Mouse (Mus musculus): ENCODE measurements around the gene Pdcd7.
"Not testable (repeated sequence)": the region's sequence is repeated elsewhere in the genome, so short reads cannot be mapped to it uniquely, and the experiment has no call there.

Pdcd7 gene

DNA sequence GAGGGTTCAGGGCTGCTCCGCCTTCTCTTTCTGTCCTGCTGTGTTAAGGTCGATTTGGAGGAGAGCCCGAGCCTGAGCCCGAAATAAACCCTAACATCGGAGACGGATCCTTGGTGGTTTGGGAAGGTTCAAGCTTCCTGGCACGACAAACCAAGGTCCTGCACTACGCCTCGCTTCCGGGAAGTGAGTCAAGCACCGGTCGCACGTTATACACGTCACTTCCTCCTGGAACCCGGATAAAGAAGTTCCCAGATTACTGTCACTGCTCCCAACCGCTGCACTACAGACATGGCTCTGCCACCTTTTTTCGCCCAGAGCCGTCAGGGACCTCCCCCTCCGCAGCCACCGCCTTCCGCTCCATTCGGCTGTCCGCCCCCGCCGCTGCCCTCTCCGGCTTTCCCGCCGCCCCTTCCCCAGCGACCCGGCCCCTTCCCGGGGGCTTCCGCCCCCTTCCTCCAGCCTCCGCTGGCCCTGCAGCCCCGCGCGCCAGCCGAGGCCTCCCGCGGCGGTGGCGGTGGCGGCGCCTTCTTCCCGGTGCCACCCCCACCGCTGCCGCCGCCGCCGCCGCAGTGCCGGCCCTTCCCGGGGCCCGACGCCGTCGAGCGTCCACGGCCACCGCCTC is at the start of gene Pdcd7:
Gene Pdcd7 (plus strand): TSS at position 251 of the 622 bp plus-strand sequence.
- in situ Hi-C loops (cut with MboI; ENCODE audit: low pct_unique_long_range_greater_than_20kb in 1 of 2, low sequenced_read_pairs in 2 of 2, unreplicated experiment in 1 of 2): no loop called here

- in situ Hi-C loops (cut with MboI; ENCODE audit: low pct_unique_long_range_greater_than_20kb in 1 of 2, low sequenced_read_pairs in 2 of 2, unreplicated experiment in 1 of 2): no loop called here
Measured at GRCm38 (mm10) chr9:65297056-65297455, 48.8 kb upstream of the Pdcd7 start.

GRCm38 (mm10) chr9:65298761-65299160 is 47.1 kb upstream of the Pdcd7 start:
- in situ Hi-C loops (cut with MboI; ENCODE audit: low pct_unique_long_range_greater_than_20kb in 1 of 2, low sequenced_read_pairs in 2 of 2, unreplicated experiment in 1 of 2): no loop called here

DNA sequence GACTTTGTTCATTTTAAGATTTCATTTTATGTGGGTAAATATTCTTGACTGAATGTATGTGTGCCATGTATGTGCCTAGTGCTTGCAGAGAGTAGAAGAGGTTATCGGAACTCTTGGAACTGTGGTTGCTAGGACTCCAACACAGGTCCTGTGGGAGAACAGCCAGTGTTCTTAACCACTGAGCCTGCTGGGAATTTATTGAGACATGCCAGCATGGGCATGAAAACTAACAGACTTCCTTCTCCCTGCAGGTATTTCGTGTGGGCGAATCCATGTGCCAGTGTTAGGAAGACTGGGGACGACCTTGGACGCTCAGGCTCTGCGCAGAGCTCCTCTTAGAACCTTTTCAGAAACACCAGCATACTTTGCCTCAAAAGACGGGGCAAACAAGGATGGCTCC is 46.3 kb upstream of the Pdcd7 start:
- in situ Hi-C loops (cut with MboI; ENCODE audit: low pct_unique_long_range_greater_than_20kb in 1 of 2, low sequenced_read_pairs in 2 of 2, unreplicated experiment in 1 of 2): no loop called here

DNA sequence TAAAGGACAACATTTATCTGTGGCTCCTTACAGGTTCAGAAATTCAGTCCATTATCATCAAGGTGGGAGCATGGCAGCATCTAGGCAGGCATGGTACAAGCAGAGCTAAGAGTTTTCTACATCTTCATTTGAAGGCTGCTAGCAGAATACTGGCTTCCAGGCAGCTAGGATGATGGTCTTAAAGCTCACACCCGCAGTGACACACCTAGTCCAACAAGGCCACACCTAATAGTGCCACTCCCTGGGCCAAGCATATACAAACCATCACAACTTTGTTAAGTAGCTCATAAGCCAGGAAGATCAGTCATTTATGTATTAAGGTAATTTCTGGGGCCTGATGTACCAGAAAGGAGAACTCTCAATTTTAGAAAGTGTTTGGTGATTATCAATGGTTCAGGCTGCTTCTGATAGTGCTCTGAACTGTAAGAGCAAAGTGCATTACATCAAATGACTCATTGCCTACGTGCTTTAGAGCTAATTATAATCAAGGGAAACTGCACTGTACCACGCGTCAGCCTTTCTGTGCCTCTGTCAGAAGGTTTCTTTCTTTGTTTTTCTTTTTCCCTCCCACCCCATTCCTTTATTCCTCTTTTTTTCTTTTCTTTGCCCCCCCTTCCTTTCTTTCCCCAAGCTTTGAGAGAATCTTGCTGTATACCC is 43.4 kb upstream of the Pdcd7 start:
- in situ Hi-C loops (cut with MboI; ENCODE audit: low pct_unique_long_range_greater_than_20kb in 1 of 2, low sequenced_read_pairs in 2 of 2, unreplicated experiment in 1 of 2): no loop called here

- in situ Hi-C loops (cut with MboI; ENCODE audit: low pct_unique_long_range_greater_than_20kb in 1 of 2, low sequenced_read_pairs in 2 of 2, unreplicated experiment in 1 of 2): no loop called here
Measured at GRCm38 (mm10) chr9:65303586-65303985, 42.3 kb upstream of the Pdcd7 start.

DNA sequence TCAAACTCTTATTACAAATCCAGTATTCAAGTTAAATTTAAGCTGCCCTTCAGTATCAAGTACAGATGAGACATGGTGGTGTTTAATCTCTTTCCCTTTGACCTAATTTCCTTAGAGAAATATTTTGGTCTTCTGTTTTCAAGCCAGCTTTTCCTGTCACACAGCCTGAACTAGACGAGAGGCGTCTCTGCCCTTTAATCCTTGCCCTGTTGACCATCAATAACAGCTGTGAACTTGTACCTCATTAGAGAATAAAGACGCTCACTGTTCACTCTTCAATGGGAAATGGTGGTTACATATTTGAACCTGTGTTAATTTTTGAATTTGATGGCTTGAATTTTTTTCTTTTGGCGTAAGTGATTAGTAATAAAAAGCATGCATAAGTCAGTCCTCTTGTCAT is 41.6 kb upstream of the Pdcd7 start:
- in situ Hi-C loops (cut with MboI; ENCODE audit: low pct_unique_long_range_greater_than_20kb in 1 of 2, low sequenced_read_pairs in 2 of 2, unreplicated experiment in 1 of 2): no loop called here

DNA sequence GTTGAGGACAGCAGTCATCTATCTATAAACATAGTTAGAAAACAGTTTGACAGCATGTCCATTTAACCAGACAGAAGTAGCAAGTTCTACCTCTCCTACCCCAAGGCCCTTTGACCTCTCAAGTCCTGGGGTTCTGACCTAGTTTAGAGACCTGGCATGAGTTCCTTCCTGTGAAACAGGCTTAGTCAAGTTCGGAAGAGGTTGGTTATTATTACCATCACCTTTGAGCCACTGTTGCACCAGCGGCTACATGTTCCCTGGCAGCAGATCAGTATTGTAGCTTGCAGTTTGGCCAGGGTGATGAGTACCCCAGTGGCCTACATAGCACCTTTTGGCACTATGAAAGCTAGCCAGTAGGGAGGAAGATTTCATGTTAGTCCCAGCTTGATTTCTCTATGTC is 39.2 kb upstream of the Pdcd7 start:
- in situ Hi-C loops (cut with MboI; ENCODE audit: low pct_unique_long_range_greater_than_20kb in 1 of 2, low sequenced_read_pairs in 2 of 2, unreplicated experiment in 1 of 2): no loop called here

- in situ Hi-C loops (cut with MboI; ENCODE audit: low pct_unique_long_range_greater_than_20kb in 1 of 2, low sequenced_read_pairs in 2 of 2, unreplicated experiment in 1 of 2): no loop called here
Measured at GRCm38 (mm10) chr9:65308011-65308410, 37.9 kb upstream of the Pdcd7 start.

DNA sequence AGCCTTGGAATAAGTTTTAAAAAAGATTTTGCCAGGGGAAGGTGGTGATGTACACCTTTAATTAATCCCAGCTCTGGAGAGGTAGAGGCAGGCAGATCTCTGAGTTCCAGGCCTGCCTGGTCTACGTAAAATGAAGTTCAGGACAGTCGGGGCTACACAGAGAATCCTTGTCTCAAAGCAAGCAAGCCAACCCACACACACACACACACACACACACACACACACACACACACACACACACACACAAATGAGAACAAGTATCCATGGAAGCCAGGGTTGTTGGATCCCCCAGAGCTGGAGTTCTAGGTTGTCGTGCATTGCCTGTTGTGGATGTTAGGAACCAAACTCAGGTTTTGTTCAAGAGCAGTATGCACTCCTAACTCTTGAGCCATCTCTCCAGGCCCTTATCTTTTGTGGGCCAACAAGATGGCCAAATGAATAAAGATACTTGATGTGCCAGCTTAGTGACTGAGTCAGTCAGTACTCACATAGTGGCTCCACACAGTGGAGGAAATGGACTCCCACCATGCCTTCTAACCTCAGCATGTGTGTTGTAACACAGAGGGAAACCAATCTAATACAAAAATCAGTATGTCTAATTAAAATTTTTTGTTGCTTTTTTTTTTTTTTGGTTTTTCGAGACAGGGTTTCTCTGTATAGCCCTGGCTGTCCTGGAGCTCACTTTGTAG is 33.1 kb upstream of the Pdcd7 start:
- in situ Hi-C loops (cut with MboI; ENCODE audit: low pct_unique_long_range_greater_than_20kb in 1 of 2, low sequenced_read_pairs in 2 of 2, unreplicated experiment in 1 of 2): no loop called here

- in situ Hi-C loops (cut with MboI; ENCODE audit: low pct_unique_long_range_greater_than_20kb in 1 of 2, low sequenced_read_pairs in 2 of 2, unreplicated experiment in 1 of 2): no loop called here
Measured at GRCm38 (mm10) chr9:65313846-65314245, 32.1 kb upstream of the Pdcd7 start.

DNA sequence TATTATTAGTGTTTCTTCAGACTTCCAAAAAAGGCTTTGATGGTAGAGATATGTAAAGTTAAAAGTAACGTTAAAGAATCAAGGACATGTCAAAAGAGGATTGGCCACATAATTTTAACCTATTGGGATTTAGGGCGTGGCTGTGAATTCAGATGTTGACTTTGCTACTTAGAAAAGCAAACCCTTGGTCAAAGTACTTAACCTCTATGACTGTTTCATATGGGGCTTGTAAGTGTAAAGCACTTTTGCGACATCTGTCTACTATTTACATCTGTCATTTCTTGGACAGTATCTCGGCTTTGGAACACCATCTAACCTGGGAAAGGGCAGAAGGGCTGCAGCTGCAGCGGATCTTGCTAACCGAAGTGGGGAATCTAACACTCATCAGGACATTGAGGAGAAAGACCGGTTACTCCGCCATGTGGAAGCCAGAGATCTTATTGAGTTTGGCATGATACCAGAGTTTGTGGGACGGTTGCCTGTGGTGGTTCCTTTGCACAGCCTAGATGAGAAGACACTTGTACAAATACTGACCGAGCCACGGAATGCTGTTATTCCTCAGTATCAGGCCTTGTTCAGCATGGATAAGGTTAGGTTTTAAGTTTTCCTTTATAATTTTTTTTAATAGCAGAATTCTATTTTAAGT is 23.5 kb upstream of the Pdcd7 start:
- in situ Hi-C loops (cut with MboI; ENCODE audit: low pct_unique_long_range_greater_than_20kb in 1 of 2, low sequenced_read_pairs in 2 of 2, unreplicated experiment in 1 of 2): no loop called here

GRCm38 (mm10) chr9:65325971-65326370 is 19.9 kb upstream of the Pdcd7 start:
- in situ Hi-C loops (cut with MboI; ENCODE audit: low pct_unique_long_range_greater_than_20kb in 1 of 2, low sequenced_read_pairs in 2 of 2, unreplicated experiment in 1 of 2): no loop called here

GRCm38 (mm10) chr9:65327371-65327770 is 18.5 kb upstream of the Pdcd7 start:
- in situ Hi-C loops (cut with MboI; ENCODE audit: low pct_unique_long_range_greater_than_20kb in 1 of 2, low sequenced_read_pairs in 2 of 2, unreplicated experiment in 1 of 2): no loop called here

- in situ Hi-C loops (cut with MboI; ENCODE audit: low pct_unique_long_range_greater_than_20kb in 1 of 2, low sequenced_read_pairs in 2 of 2, unreplicated experiment in 1 of 2): no loop called here
Measured at GRCm38 (mm10) chr9:65333958-65334357, 11.9 kb upstream of the Pdcd7 start.

DNA sequence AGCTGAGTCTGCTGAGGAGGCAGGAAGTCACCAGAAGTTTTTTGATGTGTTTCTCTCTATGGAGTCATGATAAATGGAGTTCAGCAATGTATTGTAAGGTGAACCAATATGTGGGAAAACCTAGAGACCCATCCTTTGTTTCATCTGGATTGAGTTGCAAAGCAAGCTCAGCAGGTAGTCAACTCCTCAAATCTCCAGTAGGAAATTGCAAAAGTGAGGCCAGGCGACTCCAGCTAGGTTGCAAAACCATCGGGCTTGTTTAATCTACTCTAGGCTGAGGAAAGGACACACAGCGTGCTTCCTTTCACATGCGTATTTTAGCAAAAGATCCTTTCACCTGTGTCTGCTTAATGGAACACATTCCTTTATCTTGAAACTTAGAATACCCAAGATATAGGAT is 6.8 kb upstream of the Pdcd7 start:
- in situ Hi-C loops (cut with MboI; ENCODE audit: low pct_unique_long_range_greater_than_20kb in 1 of 2, low sequenced_read_pairs in 2 of 2, unreplicated experiment in 1 of 2): no loop called here

DNA sequence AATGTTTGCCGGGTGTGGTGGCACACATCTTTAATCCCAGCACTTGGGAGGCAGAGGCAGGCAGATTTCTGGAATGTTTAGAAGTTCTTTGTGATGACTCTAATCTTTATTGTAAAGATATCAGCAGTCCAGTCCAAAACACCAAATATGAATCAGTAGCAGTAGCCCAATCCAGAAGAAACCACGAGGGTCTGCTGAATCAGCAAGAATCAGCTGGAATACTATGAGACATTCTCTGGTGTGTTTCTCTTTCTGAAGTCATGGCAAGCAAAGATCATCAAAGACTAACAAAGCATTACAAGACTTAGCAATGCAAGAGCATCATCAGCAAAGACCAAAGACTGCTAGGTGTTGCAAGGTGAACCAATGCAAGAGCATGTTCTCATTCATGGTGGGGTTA is 5.5 kb upstream of the Pdcd7 start:
- in situ Hi-C loops (cut with MboI; ENCODE audit: low pct_unique_long_range_greater_than_20kb in 1 of 2, low sequenced_read_pairs in 2 of 2, unreplicated experiment in 1 of 2): no loop called here

DNA sequence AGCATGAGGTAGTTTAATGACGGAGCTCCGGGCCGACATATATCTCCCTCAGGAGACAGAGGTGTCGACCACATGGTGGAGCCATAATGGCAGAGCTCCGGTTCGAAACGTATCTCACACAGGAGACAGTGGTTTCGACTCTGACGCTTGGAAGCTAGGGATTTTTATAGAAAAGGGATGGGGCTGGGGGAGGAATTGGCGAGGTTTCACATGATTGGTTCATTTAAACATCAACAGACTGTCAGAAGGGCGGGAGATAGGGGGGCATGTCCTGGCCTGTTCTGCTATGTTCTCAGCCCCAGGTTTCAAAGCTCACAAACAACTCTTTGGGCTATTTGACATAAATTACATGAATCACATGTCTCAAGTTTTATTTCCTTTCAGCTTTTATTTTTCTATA is 465 bp upstream of the Pdcd7 start:
- in situ Hi-C loops (cut with MboI; ENCODE audit: low pct_unique_long_range_greater_than_20kb in 1 of 2, low sequenced_read_pairs in 2 of 2, unreplicated experiment in 1 of 2): not testable (repeated sequence)

DNA sequence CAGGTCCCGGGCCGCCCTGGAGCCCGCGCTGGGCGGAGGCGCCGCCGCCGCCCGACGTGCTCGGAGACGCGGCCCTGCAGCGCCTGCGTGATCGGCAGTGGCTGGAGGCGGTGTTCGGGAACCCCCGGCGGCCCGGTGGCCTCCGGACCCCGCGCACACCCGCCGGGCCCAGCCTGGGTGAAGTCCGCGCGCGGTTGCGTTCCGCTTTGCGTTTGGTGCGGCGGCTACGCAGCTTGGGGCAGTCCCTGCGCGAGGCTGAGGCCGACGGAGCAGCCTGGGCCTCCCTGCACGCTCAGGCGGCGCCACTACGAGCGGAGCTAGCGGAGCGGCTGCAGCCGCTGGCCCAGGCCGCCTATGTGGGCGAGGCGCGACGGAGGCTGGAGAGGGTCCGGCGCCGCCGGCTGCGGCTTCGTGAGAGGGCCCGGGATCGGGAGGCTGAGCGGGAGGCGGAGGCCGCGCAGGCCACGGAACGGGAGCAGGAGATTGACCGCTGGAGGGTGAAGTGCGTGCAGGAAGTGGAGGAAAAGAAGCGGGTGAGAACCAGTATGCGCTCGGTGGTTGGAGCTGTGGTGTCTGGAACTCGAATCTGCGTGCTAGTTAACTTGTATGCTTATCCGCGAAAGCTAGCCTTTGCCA is 690 bp downstream of the Pdcd7 start:
- in situ Hi-C loops (cut with MboI; ENCODE audit: low pct_unique_long_range_greater_than_20kb in 1 of 2, low sequenced_read_pairs in 2 of 2, unreplicated experiment in 1 of 2): no loop called here

All from mouse embryonic stem cell (cell line).